Mouse (Mus musculus) forebrain, embryonic 14.5 days (tissue): ENCODE measurements around the gene Oat. TPM values are rescaled to one million over a fixed set of nuclear protein-coding genes. Genes with fewer than 3 reads are reported as not detected.

Experiments
- ATAC-seq: fragments of 200-750 bp; cut with Nextera tagmentation; 2 replicates; pipeline ENCODE4 v1.8.0; 2017; ENCODE audit warnings: mild to moderate bottlenecking, moderate library complexity
- DNase-seq: peaks from one replicate; pipeline ENCODE4 v3.0.0-alpha.2; 2015; ENCODE audit warnings: low spot score
- H3K27ac ChIP-seq: fragments of 300-500 bp; sonication (generic); 2 replicates; pipeline ENCODE4 v1.5.1; 2014; ENCODE audit warnings: low read depth, mild to moderate bottlenecking, control low read depth, low read length, moderate library complexity
- H3K27me3 ChIP-seq: fragments of 300-500 bp; sonication (generic); replicated peaks from 2 replicates; pipeline ENCODE4 v1.6.1; 2014; ENCODE audit warnings: low read length, control low read depth, mixed read lengths; ENCODE audit not compliant: control insufficient read depth, insufficient read depth
- H3K36me3 ChIP-seq: fragments of 300-500 bp; sonication (generic); 2 replicates; pipeline ENCODE4 v1.6.1; 2014; ENCODE audit warnings: low read length, control low read depth; ENCODE audit not compliant: control insufficient read depth, insufficient read depth
- H3K4me1 ChIP-seq: fragments of 300-500 bp; sonication (generic); 2 replicates; pipeline ENCODE4 v1.6.1; 2014; ENCODE audit warnings: antibody characterized with exemption, low read length, control low read depth; ENCODE audit not compliant: control insufficient read depth, insufficient read depth
- H3K4me2 ChIP-seq: fragments of 300-500 bp; sonication (generic); 2 replicates; pipeline ENCODE4 v1.6.1; 2014; ENCODE audit warnings: mild to moderate bottlenecking, control low read depth, low read length
- H3K4me3 ChIP-seq: fragments of 300-500 bp; sonication (generic); 2 replicates; pipeline ENCODE4 v1.5.1; 2014; ENCODE audit warnings: low read depth, low read length, control low read depth
- H3K9ac ChIP-seq: fragments of 300-500 bp; sonication (generic); 2 replicates; pipeline ENCODE4 v1.6.1; 2014; ENCODE audit warnings: mild to moderate bottlenecking, low read length, control low read depth, moderate library complexity
- H3K9me3 ChIP-seq: fragments of 300-500 bp; sonication (generic); replicated peaks from 2 replicates; pipeline ENCODE4 v1.6.1; 2016; ENCODE audit warnings: low read length, control low read depth, mixed read lengths; ENCODE audit not compliant: control insufficient read depth
- WGBS: fragments of 180-500 bp; shearing (Covaris S2); extraction: QIAGEN DNeasy Blood & Tissue Kit; methylation state at CpG from one replicate; pipeline ENCODE4 v1.1.7; 2014; 5-methylcytosine and 5-hydroxymethylcytosine counted together
- polyA plus RNA-seq: library from polyadenylated mRNA; unstranded; fragments of >200 nt; fragmentation: Nextera tagmentation; extraction: Ambion mirVana; gene quantifications from 2 replicates; pipeline ENCODE4 v1.2.1, GENCODE M21; 2014

The Oat gene
- polyA plus RNA-seq, 1 experiment from 2014 or later = 138 TPM

DNA sequence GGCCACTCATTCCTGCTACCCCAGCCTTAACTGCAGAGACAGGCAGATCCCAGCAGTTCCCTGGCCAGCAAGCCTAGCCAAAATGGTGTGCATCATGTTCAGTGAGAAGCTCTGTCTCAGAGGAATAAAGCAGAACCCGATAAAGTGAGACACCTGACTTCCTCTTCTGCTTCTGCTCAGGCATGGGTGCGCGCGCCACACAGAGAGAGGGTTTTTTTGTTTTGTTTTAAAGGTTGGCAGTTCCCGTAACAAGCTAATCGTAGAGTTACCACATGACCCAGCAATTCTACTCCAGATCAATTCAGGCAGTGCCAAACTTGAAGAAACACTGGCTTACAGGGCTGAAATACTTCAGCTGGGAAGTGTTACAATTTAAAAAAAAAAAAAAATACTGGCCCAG lies 7.4 kb downstream of the Oat start:
- Histone ChIP-seq H3K9me3 (no peaks in the 10 kb centered on the region), H3K36me3 (peaks cover 15% of the 10 kb centered on the region), H3K27ac (no peak overlapping the region), H3K4me2 (no peak overlapping the region), H3K4me1 (peaks cover 12% of the 10 kb centered on the region; the same call in 1 of the 2 replicates), H3K27me3 (no peaks in the 10 kb centered on the region), H3K4me3 (no peak overlapping the region), H3K9ac (no peak overlapping the region)
- no peak for DNase-seq
- WGBS = 74% methylated on average over 6 of the region's 6 CpGs
- no peak for ATAC-seq

DNA sequence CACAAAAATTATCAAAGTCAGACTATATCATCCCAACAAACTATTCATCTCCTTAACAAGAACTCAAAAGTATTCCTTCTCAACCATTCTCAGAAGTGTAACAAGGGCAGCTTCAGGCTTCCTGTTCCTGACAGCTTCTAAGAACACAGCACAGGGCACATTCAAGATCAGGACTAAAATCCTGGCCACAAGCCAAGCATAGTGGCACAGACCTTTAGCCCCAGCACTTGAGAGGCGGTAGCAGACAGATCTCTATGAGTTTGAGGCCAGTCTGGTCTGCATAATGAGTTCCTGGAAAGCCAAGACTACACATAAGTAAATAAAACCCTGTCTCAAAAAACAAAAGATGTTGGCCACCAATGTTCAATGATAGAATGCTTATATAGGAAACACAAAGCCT lies 10.4 kb downstream of the Oat start:
- H3K36me3 ChIP-seq = peaks cover 45% of the 10 kb centered on the region
- DNase-seq = no peak
- no peaks in the 10 kb centered on the region for H3K27me3 ChIP-seq
- H3K27ac ChIP-seq = no peak overlapping the region
- no peaks in the 10 kb centered on the region for H3K9me3 ChIP-seq
- no peaks in the 10 kb centered on the region for H3K4me1 ChIP-seq
- no peak overlapping the region for H3K4me3 ChIP-seq
- H3K9ac ChIP-seq = no peak overlapping the region
- no peak for ATAC-seq
- WGBS = 21% methylated on average over 1 of the region's 1 CpGs
- H3K4me2 ChIP-seq = no peak overlapping the region

DNA sequence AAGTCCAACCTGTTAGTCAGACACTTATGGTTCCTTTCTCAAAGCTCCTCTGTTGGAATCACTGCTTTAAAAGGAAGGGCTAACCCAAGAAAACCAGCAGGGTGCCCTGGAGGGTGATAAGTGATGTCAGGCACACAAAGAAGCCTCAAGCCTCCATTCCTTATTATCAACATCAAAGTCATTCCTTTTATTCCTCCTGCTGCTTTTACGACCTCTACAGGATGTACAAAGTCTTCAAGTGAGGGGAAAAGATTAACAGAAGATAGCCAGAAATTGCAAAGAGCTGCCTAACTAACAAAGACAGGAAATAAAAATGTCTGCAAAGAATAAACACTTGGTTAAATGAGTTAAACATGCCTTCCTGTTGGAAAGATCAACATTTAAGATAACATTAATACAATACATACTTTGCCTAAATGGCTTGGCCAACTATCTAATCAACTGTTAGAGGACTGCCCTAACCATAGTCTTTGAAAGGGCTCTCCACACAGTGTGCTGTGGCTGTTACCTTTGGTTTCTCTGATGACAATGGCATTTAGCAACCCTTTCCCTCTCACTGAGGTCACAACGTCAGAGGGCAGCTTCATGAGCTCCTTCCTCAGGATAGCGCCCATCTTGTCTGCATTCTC lies 16.9 kb downstream of the Oat start:
- Histone ChIP-seq H3K27ac (no peak overlapping the region), H3K4me3 (no peak overlapping the region), H3K4me1 (no peaks in the 10 kb centered on the region), H3K9me3 (no peaks in the 10 kb centered on the region), H3K27me3 (no peaks in the 10 kb centered on the region), H3K9ac (no peak overlapping the region), H3K36me3 (peaks cover 67% of the 10 kb centered on the region), H3K4me2 (no peak overlapping the region)
- no peak for DNase-seq
- ATAC-seq = no peak
- WGBS = 78% methylated on average over 3 of the region's 3 CpGs

DNA sequence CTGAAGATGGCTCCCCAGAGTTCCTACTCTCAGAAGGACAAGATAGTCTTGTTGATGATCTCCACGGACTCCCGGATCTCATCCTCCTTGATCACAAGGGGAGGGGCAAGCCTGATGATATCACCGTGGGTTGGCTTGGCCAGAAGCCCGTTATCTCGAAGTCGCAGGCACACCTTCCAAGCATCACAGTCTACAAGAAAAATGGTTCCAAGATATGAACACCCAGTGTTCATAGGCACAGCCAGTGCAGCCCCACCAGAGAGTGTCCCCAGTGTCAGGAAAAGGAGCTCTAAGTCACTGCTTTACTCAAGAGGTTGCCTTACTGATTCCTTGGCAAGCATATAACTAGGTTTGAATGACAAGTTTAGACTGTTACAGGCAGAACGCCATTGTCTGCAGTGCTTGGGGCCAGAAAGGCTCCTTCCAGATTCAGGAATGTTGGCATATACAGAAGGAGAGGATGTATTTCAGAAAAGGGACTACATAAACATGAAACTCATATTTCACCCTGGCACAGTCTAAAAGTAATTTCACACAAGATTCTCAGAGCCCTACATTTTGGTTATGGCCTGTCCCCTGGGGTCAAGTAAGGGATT lies 18.0 kb downstream of the Oat start:
- Histone ChIP-seq H3K4me2 (no peak overlapping the region), H3K4me1 (no peaks in the 10 kb centered on the region), H3K27me3 (no peaks in the 10 kb centered on the region), H3K36me3 (peaks cover 57% of the 10 kb centered on the region), H3K9me3 (no peaks in the 10 kb centered on the region), H3K9ac (no peak overlapping the region), H3K27ac (no peak overlapping the region), H3K4me3 (no peak overlapping the region)
- 89% methylated on average over 7 of the region's 7 CpGs for WGBS
- no peak for ATAC-seq
- DNase-seq = no peak

DNA sequence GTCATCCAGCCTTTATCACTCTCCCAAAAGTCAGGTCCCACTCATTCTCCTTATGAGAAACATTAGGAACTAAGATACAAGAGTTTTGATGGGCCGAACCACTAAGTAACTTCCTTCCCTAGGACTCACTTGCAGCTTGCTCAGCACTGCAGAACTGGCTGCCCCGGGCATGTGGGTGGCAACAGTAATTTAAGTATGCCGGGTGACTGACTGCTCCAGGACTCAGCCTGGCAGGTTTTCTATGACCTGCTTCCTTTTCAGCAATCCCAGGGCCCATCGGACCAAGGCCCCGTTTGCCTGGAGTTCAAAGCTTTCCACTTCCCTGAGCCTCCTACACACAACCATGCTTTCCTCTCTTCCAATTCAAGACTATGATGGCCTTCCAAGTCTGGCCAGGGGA lies 19.6 kb downstream of the Oat start:
- Histone ChIP-seq H3K4me1 (no peaks in the 10 kb centered on the region), H3K27ac (no peak overlapping the region), H3K27me3 (no peaks in the 10 kb centered on the region), H3K9me3 (no peaks in the 10 kb centered on the region), H3K36me3 (peaks cover 41% of the 10 kb centered on the region), H3K4me3 (no peak overlapping the region), H3K9ac (no peak overlapping the region), H3K4me2 (no peak overlapping the region)
- 85% methylated on average over 5 of the region's 5 CpGs for WGBS
- DNase-seq (no peak), ATAC-seq (no peak)

DNA sequence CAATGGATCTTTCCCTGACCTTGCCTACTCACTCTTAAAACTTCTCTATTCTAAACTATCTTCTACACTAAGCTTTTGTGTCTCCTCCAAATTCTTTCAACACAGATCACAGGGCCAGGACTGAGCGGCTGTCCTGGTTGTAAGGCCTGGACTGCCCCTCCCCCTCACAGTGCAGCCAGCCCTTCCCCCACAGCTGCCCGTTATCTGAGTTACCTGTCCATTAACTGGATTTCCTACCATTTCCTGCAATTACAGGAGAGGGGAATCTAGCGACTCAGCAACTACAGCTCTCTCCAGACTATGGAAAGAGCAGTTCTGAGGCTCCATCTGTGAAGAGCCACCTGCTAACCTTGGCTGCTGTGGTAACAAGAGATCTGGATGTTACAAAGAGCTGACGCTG lies 20.3 kb downstream of the Oat start:
- Histone ChIP-seq H3K27ac (no peak overlapping the region), H3K4me3 (no peak overlapping the region), H3K9me3 (no peaks in the 10 kb centered on the region), H3K36me3 (peaks cover 35% of the 10 kb centered on the region), H3K4me1 (no peaks in the 10 kb centered on the region), H3K27me3 (no peaks in the 10 kb centered on the region), H3K4me2 (no peak overlapping the region), H3K9ac (no peak overlapping the region)
- DNase-seq = no peak
- WGBS = 35% methylated on average over 4 of the region's 4 CpGs
- ATAC-seq = no peak

DNA sequence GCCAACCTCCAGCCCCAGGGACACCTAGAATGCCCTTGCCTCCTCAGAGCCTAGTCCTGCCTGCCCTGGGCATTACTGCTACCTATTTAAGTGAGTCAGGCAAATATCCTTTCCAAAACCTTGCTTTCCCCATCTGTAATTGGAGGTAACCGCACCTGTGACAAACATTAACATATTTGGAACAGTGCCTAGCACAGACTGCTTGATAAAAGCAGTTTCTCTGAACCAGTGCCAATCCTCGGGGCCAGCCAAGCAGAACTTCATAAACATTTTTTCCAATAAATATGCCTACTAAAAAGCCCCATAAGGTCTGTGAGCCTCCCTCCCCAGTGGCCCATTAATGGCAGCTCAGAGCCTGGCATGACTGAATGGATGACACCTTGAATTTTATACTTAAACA lies 22.1 kb downstream of the Oat start:
- Histone ChIP-seq H3K27ac (no peak overlapping the region), H3K4me1 (no peaks in the 10 kb centered on the region), H3K9ac (no peak overlapping the region), H3K9me3 (no peaks in the 10 kb centered on the region), H3K36me3 (peaks cover 16% of the 10 kb centered on the region), H3K27me3 (no peaks in the 10 kb centered on the region), H3K4me2 (no peak overlapping the region), H3K4me3 (no peak overlapping the region)
- DNase-seq = peak; percentile 54
- 46% methylated on average over 2 of the region's 2 CpGs for WGBS
- no peak for ATAC-seq

DNA sequence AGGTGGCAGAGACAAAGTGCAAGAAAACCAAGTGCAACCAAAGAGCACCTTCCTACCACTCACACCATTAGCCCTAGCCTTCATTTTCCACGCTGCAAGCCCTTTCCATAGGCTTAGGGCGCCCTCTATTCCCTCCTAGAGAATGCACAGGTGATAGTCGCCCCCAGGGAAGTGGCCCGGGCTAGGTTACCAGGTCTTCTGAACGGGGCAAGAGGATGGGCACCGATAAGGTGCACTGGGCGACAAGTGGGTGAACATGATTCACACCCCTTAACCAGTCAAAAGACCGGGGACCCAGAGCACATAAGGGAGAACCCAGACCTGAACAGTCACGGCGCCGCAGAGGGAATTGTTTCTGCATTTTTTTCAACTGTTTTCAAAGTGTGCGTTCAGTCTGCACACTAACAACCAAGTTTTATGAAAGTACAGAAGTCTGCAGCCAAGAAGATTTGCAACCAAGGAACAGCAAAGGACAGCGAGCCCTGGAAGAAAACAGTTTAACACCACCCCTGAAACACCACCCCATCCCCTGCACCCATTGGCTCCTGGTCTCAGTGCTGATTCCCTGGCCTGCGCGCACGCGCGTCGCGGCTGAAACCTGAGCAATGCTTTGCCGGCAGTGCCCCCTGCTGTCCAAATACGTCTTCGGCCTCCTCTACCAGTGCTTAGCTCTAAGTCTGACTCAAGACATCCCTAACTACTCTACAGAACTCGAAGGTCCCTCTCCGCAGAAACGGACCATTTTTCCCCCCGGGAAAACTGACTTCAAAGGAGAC lies 24.7 kb downstream of the Oat start:
- Histone ChIP-seq H3K36me3 (no peaks in the 10 kb centered on the region), H3K4me3 (peak overlapping the region; percentile 45), H3K4me1 (no peaks in the 10 kb centered on the region), H3K27me3 (no peaks in the 10 kb centered on the region), H3K27ac (no peak overlapping the region), H3K9ac (peak overlapping the region; percentile 63), H3K4me2 (peak overlapping the region; percentile 94), H3K9me3 (no peaks in the 10 kb centered on the region)
- ATAC-seq = peak; percentile 97
- WGBS = 2% methylated on average over 27 of the region's 27 CpGs
- peak; percentile 96 for DNase-seq

DNA sequence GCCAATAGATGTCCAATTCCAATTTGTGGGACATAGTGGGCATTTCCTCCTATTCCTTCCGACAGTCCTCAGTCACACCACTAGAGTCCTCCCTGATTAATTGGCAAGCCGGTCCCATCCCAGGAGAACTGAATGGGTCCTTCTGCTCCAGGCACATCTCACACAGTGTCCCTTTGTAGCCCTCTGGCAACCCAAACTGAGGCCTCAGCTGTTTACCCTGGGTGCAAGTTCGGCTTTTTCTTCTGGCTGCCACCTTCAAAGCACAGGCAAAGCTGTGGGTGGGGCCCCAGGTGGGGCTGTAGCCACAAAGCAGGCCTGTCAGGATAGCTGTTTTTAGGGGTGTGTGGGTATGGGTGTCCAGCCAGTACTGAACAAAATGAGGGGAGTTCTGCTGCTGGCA lies 29.1 kb downstream of the Oat start:
- H3K9ac ChIP-seq = no peak overlapping the region
- no peak for ATAC-seq
- H3K27ac ChIP-seq = no peak overlapping the region
- no peak for DNase-seq
- H3K4me3 ChIP-seq = no peak overlapping the region
- H3K36me3 ChIP-seq = no peaks in the 10 kb centered on the region
- no peaks in the 10 kb centered on the region for H3K9me3 ChIP-seq
- no peaks in the 10 kb centered on the region for H3K27me3 ChIP-seq
- H3K4me1 ChIP-seq = no peaks in the 10 kb centered on the region
- WGBS = 68% methylated on average over 3 of the region's 3 CpGs
- H3K4me2 ChIP-seq = no peak overlapping the region
